In the genomic region with DNA sequence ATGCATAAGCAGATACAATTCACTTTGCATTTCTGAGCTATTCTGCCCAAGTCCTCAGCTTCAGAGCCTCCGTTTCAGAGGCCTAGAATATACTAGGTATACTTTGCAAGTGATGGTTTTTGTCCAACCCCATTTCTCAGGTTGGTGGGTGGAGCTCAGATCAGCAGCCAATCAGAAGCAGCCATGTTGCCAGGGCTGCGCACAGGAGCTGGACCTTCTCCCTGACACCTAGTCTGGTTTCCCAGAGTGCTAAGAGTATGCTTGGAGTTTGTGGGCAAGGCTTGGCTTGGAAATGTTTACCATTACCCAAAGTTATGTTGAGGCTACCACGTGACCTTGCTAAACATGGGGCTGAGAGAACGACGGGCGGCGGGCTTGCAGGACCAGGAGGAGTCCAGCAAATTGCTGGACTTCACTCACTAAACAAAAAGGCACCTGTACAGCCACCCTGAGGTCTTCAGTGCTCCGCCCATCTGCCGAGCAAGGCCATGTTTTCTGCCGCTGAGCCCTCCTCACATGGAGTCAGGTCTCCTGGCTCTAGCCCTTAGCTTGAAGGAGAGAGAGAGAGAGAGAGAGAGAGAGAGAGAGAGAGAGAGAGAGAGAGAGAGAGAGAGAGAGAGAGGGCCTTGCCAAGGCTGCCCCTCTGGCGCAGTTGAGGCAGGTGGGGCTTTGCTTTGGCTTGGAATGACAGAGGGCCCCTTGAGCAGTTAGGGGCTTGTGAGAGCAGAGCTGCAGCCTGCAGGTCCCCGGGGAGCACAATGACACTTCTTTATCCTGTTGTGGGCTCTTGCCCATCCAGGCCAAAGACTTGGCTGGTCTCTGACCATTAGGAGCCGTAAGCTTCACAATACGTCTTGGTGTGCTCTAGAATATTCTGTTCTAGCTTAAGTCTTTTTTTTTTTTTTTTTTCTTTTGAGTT, we compare ENCODE assay signal across 17 mouse cellular contexts. TPM values are rescaled to one million over a fixed set of nuclear protein-coding genes. Genes with fewer than 3 reads are reported as not detected.
DNase-seq lines count a peak whose midpoint lies in the region; ATAC-seq and TF ChIP-seq lines count a peak whose summit lies in the region.
"Had no signal": no experiment of that assay in that cellular context is flagged by ENCODE, and none has a peak within 500 bp of the region (broad histone marks: within the 10 kb centered on the region; RNA-seq: fewer than 3 reads in every experiment).

No protein-coding gene starts in this region.

- H3K36me3 ChIP-seq in kidney, adult 2 months (ENCODE audit: control insufficient read depth, insufficient read depth, low read length): no peaks in the 10 kb centered on the region; the same call in 1 of the 2 replicates
- peaks cover 46% of the 10 kb centered on the region for H3K36me3 ChIP-seq in liver, embryonic 12.5 days
- H3K36me3 ChIP-seq: G1E had no signal

- ATAC-seq in liver, embryonic 12.5 days: no peak
- ATAC-seq: forebrain, postnatal 0 days had no signal

- H3K4me1 ChIP-seq in kidney, adult 2 months (ENCODE audit: control insufficient read depth, insufficient read depth, low read length): peaks cover 35% of the 10 kb centered on the region
- H3K4me1 ChIP-seq in liver, embryonic 12.5 days: peaks cover 8% of the 10 kb centered on the region; the same call in 1 of the 2 replicates
- 0 out of 2 replicates have a peak, but pooled peaks cover 2% of the 10 kb centered on the region for H3K4me1 ChIP-seq in olfactory bulb, adult 2 months (ENCODE audit: control insufficient read depth, insufficient read depth, low read length)
- H3K4me1 ChIP-seq: forebrain, embryonic 10.5 days; limb, embryonic 12.5 days; lung, embryonic 15.5 days had no signal

- WGBS in kidney, adult 2 months: 84% methylated on average over 14 of the region's 14 CpGs
- 81% methylated on average over 14 of the region's 14 CpGs for WGBS in liver, embryonic 12.5 days (ENCODE audit: insufficient replicate concordance)
- 81% methylated on average over 14 of the region's 14 CpGs for WGBS in olfactory bulb, adult 2 months

- no peak for DNase-seq in kidney, adult 2 months
- no peak for DNase-seq in kidney, adult 11 months
- DNase-seq in liver (no peak), R1 (ENCODE audit: low read depth, low spot score) (peak; percentile 63)
- no peak for DNase-seq in testis, postnatal 14 days (ENCODE audit: low spot score)
- DNase-seq: adrenal gland, postnatal 36 days; cerebellum, adult 18-20 months; cerebellum, postnatal 25 days; forebrain, postnatal 0 days had no signal

- H3K9me3 ChIP-seq in liver, embryonic 12.5 days (replicated peaks): no peaks in the 10 kb centered on the region
- H3K9me3 ChIP-seq: forebrain, embryonic 10.5 days; G1E; limb, embryonic 12.5 days; lung, embryonic 15.5 days had no signal

- 0 out of 2 replicates have a peak overlapping the region, but pooled peaks have one; percentile 2 for H3K9ac ChIP-seq in liver, embryonic 12.5 days
- H3K9ac ChIP-seq: forebrain, postnatal 0 days; limb, embryonic 12.5 days; liver, embryonic 14.5 days; lung, embryonic 15.5 days had no signal

- peak overlapping the region; percentile 98 for H3K27ac ChIP-seq in kidney, adult 2 months (ENCODE audit: insufficient read depth, low read depth, low read length)
- no peak overlapping the region for H3K27ac ChIP-seq in liver, embryonic 12.5 days
- peak overlapping the region; percentile 46 for H3K27ac ChIP-seq in olfactory bulb, adult 2 months (ENCODE audit: insufficient read depth, low read depth, low read length)
- H3K27ac ChIP-seq: forebrain, embryonic 10.5 days; limb, embryonic 12.5 days; liver, embryonic 14.5 days; lung, embryonic 15.5 days had no signal

- H3K27me3 ChIP-seq in kidney, adult 2 months (replicated peaks; ENCODE audit: control insufficient read depth, insufficient read depth, low read length): no peaks in the 10 kb centered on the region
- H3K27me3 ChIP-seq in liver, embryonic 12.5 days (replicated peaks): no peaks in the 10 kb centered on the region
- H3K27me3 ChIP-seq: limb, embryonic 12.5 days; lung, embryonic 15.5 days had no signal

- TF ChIP-seq POLR2A in kidney, adult 2 months (IDR thresholded peaks at IDR 0.05; ENCODE audit: low read depth, low read length): no peak
- no peak for TF ChIP-seq POLR2A in olfactory bulb, adult 2 months (IDR thresholded peaks at IDR 0.05; ENCODE audit: insufficient read depth, low read depth, low read length)

- TF ChIP-seq CTCF in kidney, adult 2 months (conservative IDR thresholded peaks at IDR 0.05; ENCODE audit: insufficient read depth, insufficient read length, low read depth, low read length): no peak
- TF ChIP-seq CTCF in olfactory bulb, adult 2 months (IDR thresholded peaks at IDR 0.05; ENCODE audit: insufficient read depth, low read depth, low read length): no peak

- no peak overlapping the region for H3K4me3 ChIP-seq in kidney, adult 2 months (ENCODE audit: insufficient read depth, low read depth, low read length)
- H3K4me3 ChIP-seq in liver, embryonic 12.5 days: no peak overlapping the region
- H3K4me3 ChIP-seq in olfactory bulb, adult 2 months (ENCODE audit: insufficient read depth, low read depth, low read length): no peak overlapping the region
- H3K4me3 ChIP-seq: forebrain, embryonic 10.5 days; limb, embryonic 12.5 days; lung, embryonic 15.5 days had no signal

- no peak overlapping the region for H3K4me2 ChIP-seq in liver, embryonic 12.5 days
- H3K4me2 ChIP-seq: limb, embryonic 12.5 days; lung, embryonic 15.5 days; midbrain, embryonic 11.5 days had no signal

RNA-seq across cellular contexts. Expression of a gene that starts 34.2 kb away (rescaled TPM):
- polyA plus RNA-seq in kidney, adult 2 months (2012; rRNA removed): 31.7 and 33.0 TPM in 2 replicates
- polyA plus RNA-seq in liver, embryonic 12.5 days (2016; fragmentation: Nextera tagmentation; extraction: Ambion mirVana): 35.4 and 36.6 TPM in 2 replicates
- polyA plus RNA-seq in olfactory bulb, adult 2 months (2012; ENCODE audit: insufficient read depth, insufficient read length, low replicate concordance, missing spikeins): not detected in 2 replicates
- polyA plus RNA-seq: G1E had no signal
